In the genomic region with DNA sequence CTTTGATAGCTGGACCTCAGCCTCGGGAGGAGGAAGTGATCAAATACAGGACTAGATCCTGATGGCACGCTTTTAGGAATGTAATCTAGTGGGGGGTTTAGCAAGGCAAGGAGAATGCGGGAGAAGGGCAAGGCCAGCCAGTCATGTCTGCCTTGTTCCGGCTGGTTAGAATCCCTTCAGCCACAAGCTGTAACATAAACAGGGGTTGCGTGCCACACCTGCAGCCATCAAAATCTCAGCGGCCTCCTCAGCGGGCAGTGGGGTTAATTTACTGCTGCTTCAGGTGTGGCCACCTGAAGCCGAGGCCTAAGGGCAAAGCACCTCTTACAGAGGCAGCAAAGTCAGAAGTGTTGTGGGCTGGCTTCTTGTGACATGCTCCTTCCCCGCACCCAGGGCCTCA, we compare ENCODE assay signal across 8 mouse cellular contexts. TPM values are rescaled to one million over a fixed set of nuclear protein-coding genes. Genes with fewer than 3 reads are reported as not detected.
A peak's percentile ranks its signal among the peaks of the same experiment; 100 is the strongest.
DNase-seq lines count a peak whose midpoint lies in the region; ATAC-seq and TF ChIP-seq lines count a peak whose summit lies in the region.

Gene Ndrg4 (plus strand): TSS at position 350 of the 400 bp plus-strand sequence.

- no peaks in the 10 kb centered on the region for H3K9me3 ChIP-seq in heart, embryonic 16.5 days (replicated peaks; ENCODE audit: control insufficient read depth, low read length)
- no peaks in the 10 kb centered on the region for H3K9me3 ChIP-seq in limb, embryonic 11.5 days (ENCODE audit: control insufficient read depth, low read length)
- H3K9me3 ChIP-seq in stomach, postnatal 0 days (ENCODE audit: control insufficient read depth, low read length), result no peaks in the 10 kb centered on the region

- TF ChIP-seq CTCF in stomach, postnatal 0 days (IDR thresholded peaks at IDR 0.05; ENCODE audit: low read depth), result no peak

- peak within 1 kb of the TSS; percentile 75 for H3K9ac ChIP-seq in heart, embryonic 16.5 days (ENCODE audit: low read length)
- peak within 1 kb of the TSS; percentile 43; the same call in 1 of the 2 replicates for H3K9ac ChIP-seq in limb, embryonic 11.5 days (ENCODE audit: low read length)
- H3K9ac ChIP-seq in stomach, postnatal 0 days (ENCODE audit: low read length), result peak within 1 kb of the TSS; percentile 45

- no peak for ATAC-seq in heart, embryonic 16.5 days (replicated peaks; ENCODE audit: extremely low read depth, insufficient read depth, low FRiP score)
- ATAC-seq in limb, embryonic 11.5 days (ENCODE audit: insufficient number of reproducible peaks, low FRiP score, low TSS enrichment, low read depth), result no peak
- no peak for ATAC-seq in stomach, postnatal 0 days (ENCODE audit: low FRiP score, low TSS enrichment)

- no peak for TF ChIP-seq EP300 in stomach, postnatal 0 days (optimal IDR thresholded peaks at IDR 0.05)

- peak within 1 kb of the TSS; percentile 70 for H3K4me3 ChIP-seq in heart, embryonic 16.5 days (ENCODE audit: low read length)
- H3K4me3 ChIP-seq in limb, embryonic 11.5 days (ENCODE audit: low read depth, low read length), result peak within 1 kb of the TSS; percentile 52
- peak within 1 kb of the TSS; percentile 48 for H3K4me3 ChIP-seq in stomach, postnatal 0 days (ENCODE audit: low read depth, low read length)

- peaks cover 25% of the 10 kb centered on the region for H3K27me3 ChIP-seq in heart, embryonic 16.5 days (ENCODE audit: control insufficient read depth, insufficient read depth, low read length)
- H3K27me3 ChIP-seq in limb, embryonic 11.5 days (ENCODE audit: control insufficient read depth, insufficient read depth, low read length), result peaks cover 51% of the 10 kb centered on the region
- H3K27me3 ChIP-seq in stomach, postnatal 0 days (ENCODE audit: control insufficient read depth, insufficient read depth, low read length), result peaks cover 6% of the 10 kb centered on the region; the same call in 1 of the 2 replicates

- no peak within 1 kb of the TSS for H3K27ac ChIP-seq in heart, embryonic 16.5 days (ENCODE audit: low read length)
- H3K27ac ChIP-seq in limb, embryonic 11.5 days (replicated peaks; ENCODE audit: low read depth, low read length), result no peak within 1 kb of the TSS
- no peak within 1 kb of the TSS for H3K27ac ChIP-seq in stomach, postnatal 0 days (replicated peaks)

- H3K4me2 ChIP-seq in heart, embryonic 16.5 days (ENCODE audit: low read depth, low read length), result peak within 1 kb of the TSS; percentile 98
- H3K4me2 ChIP-seq in limb, embryonic 11.5 days (ENCODE audit: low read depth, severe bottlenecking), result peak within 1 kb of the TSS; percentile 89
- peak within 1 kb of the TSS; percentile 98 for H3K4me2 ChIP-seq in stomach, postnatal 0 days (replicated peaks; ENCODE audit: low read depth)

- no peak for DNase-seq in layer of hippocampus, adult 8-10 months (ENCODE audit: low spot score in 2 of 2)
- no peak for DNase-seq in layer of hippocampus, adult 9-11 months
- DNase-seq in adrenal gland, postnatal 36 days, result no peak
- peak; percentile 23 for DNase-seq in limb, embryonic 11.5 days (ENCODE audit: low spot score)
- DNase-seq in stomach, postnatal 0 days (ENCODE audit: low spot score), result no peak
- no peak for DNase-seq in ovary, postnatal 14 days (ENCODE audit: low spot score)
- DNase-seq in frontal cortex, postnatal 36 days (ENCODE audit: low spot score in 2 of 2), result no peak

- no peaks in the 10 kb centered on the region for H3K36me3 ChIP-seq in heart, embryonic 16.5 days (ENCODE audit: control insufficient read depth, insufficient read depth)
- no peaks in the 10 kb centered on the region for H3K36me3 ChIP-seq in limb, embryonic 11.5 days (ENCODE audit: control insufficient read depth, insufficient read depth, low read length)
- H3K36me3 ChIP-seq in stomach, postnatal 0 days (ENCODE audit: control insufficient read depth, insufficient read depth, low read length), result no peaks in the 10 kb centered on the region

- H3K4me1 ChIP-seq in heart, embryonic 16.5 days (ENCODE audit: control insufficient read depth, insufficient read depth, low read length), result peaks cover 6% of the 10 kb centered on the region; the same call in 1 of the 2 replicates
- H3K4me1 ChIP-seq in limb, embryonic 11.5 days (ENCODE audit: control insufficient read depth, insufficient read depth, low read length), result no peaks in the 10 kb centered on the region
- H3K4me1 ChIP-seq in stomach, postnatal 0 days (replicated peaks; ENCODE audit: control insufficient read depth, insufficient read depth), result no peaks in the 10 kb centered on the region

- 54% methylated on average over 9 of the region's 9 CpGs for WGBS in heart, embryonic 16.5 days
- 30% methylated on average over 9 of the region's 9 CpGs for WGBS in limb, embryonic 11.5 days
- 41% methylated on average over 9 of the region's 9 CpGs for WGBS in stomach, postnatal 0 days

RNA-seq across cellular contexts. Expression of gene Ndrg4, which starts in this region (rescaled TPM):
- 1,000 to 10,000 TPM; 1,272 to 1,518 (median 1,383) TPM for total RNA-seq in layer of hippocampus, adult 8-10 months (2022)
- 10 to 100 TPM; 16.1 to 21.6 TPM for total RNA-seq in adrenal gland, postnatal 36 days (2021)
- polyA plus RNA-seq in heart, embryonic 16.5 days (2015; fragmentation: Nextera tagmentation; extraction: Ambion mirVana), result 374 and 395 TPM in 2 replicates
- polyA plus RNA-seq in limb, embryonic 11.5 days (2014; fragmentation: Nextera tagmentation; extraction: Ambion mirVana), result 8.7 and 11.3 TPM in 2 replicates
- 17.1 and 17.9 TPM in 2 replicates for polyA plus RNA-seq in stomach, postnatal 0 days (2015; fragmentation: Nextera tagmentation; extraction: Ambion mirVana)

Comparison
In these comparisons a context has a peak if more than half of its experiments do, and no peak if none do; other contexts are left out.
1. RNA of gene Ndrg4 (total RNA-seq): 1,272 to 1,518 TPM in layer of hippocampus, adult 8-10 months; 16.1 to 21.6 TPM in adrenal gland, postnatal 36 days; every median in the first group is over 10 times any median in the second.
2. RNA of gene Ndrg4 (polyA plus RNA-seq): 374 to 395 TPM in heart, embryonic 16.5 days; 17.1 to 17.9 TPM in stomach, postnatal 0 days and 8.7 to 11.3 TPM in limb, embryonic 11.5 days; every median in the first group is over 10 times any median in the second.
3. Peak in every context shown above with its lines, with median percentiles within 50 percentile points of each other: H3K4me2 ChIP-seq, H3K4me3 ChIP-seq and H3K9ac ChIP-seq.